Mouse (Mus musculus) thymus, postnatal 4 days (tissue): ENCODE data around the gene Krtap1-5.

Source experiments
- DNase-seq: peaks from one replicate; pipeline ENCODE4 v3.0.0; 2021

Krtap1-5 gene

GRCm38 (mm10) chr11:99539721-99540120 is 41.1 kb downstream of the Krtap1-5 start:
- DNase-seq = no peak
